Mouse (Mus musculus) hindbrain, embryonic 14.5 days (tissue): ENCODE data around the gene B3galt4. TPM values are rescaled to one million over a fixed set of nuclear protein-coding genes. Genes with fewer than 3 reads are reported as not detected.

ENCODE experiments used
- ATAC-seq: fragments of 200-750 bp; cut with Nextera tagmentation; 2 replicates; pipeline ENCODE4 v1.8.0; 2017; ENCODE audit warnings: moderate number of reproducible peaks, mild to moderate bottlenecking, moderate TSS enrichment, moderate library complexity; ENCODE audit not compliant: low FRiP score
- DNase-seq: peaks from one replicate; pipeline ENCODE4 v3.0.0-alpha.2; 2015; ENCODE audit warnings: low spot score
- H3K27ac ChIP-seq: fragments of 300-500 bp; sonication (generic); 2 replicates; pipeline ENCODE4 v1.5.1; 2014; ENCODE audit warnings: mild to moderate bottlenecking, moderate library complexity
- H3K27me3 ChIP-seq: fragments of 300-500 bp; sonication (generic); 2 replicates; pipeline ENCODE4 v1.6.1; 2014; ENCODE audit warnings: mild to moderate bottlenecking, low read length, mixed read lengths; ENCODE audit not compliant: control insufficient read depth, insufficient read depth
- H3K36me3 ChIP-seq: fragments of 300-500 bp; sonication (generic); replicated peaks from 2 replicates; pipeline ENCODE4 v1.6.1; 2014; ENCODE audit not compliant: control insufficient read depth, insufficient read depth
- H3K4me1 ChIP-seq: fragments of 300-500 bp; sonication (generic); replicated peaks from 2 replicates; pipeline ENCODE4 v1.6.1; 2014; ENCODE audit warnings: antibody characterized with exemption, low read length, mixed read lengths; ENCODE audit not compliant: control insufficient read depth, insufficient read depth
- H3K4me2 ChIP-seq: fragments of 300-500 bp; sonication (generic); replicated peaks from 2 replicates; pipeline ENCODE4 v1.6.1; 2014; ENCODE audit warnings: mild to moderate bottlenecking, moderate library complexity
- H3K4me3 ChIP-seq: fragments of 300-500 bp; sonication (generic); replicated peaks from 2 replicates; pipeline ENCODE4 v1.5.1; 2014; ENCODE audit warnings: mild to moderate bottlenecking, low read length
- H3K9ac ChIP-seq: fragments of 300-500 bp; sonication (generic); 2 replicates; pipeline ENCODE4 v1.6.1; 2014
- H3K9me3 ChIP-seq: fragments of 300-500 bp; sonication (generic); 2 replicates; pipeline ENCODE4 v1.6.1; 2016; ENCODE audit warnings: low read length; ENCODE audit not compliant: control insufficient read depth
- WGBS: fragments of 180-500 bp; shearing (Covaris S2); extraction: QIAGEN DNeasy Blood & Tissue Kit; methylation state at CpG from one replicate; pipeline ENCODE4 v1.1.7; 2014; 5-methylcytosine and 5-hydroxymethylcytosine counted together
- polyA plus RNA-seq: library from polyadenylated mRNA; unstranded; fragments of >200 nt; fragmentation: Nextera tagmentation; extraction: Ambion mirVana; gene quantifications from 2 replicates; pipeline ENCODE4 v1.2.1, GENCODE M21; 2014

B3galt4 gene
- polyA plus RNA-seq, 1 experiment from 2014 or later, result 9.2 TPM

- Histone ChIP-seq H3K27ac (peak overlapping the region; percentile 66), H3K4me2 (peak overlapping the region; percentile 74), H3K9me3 (no peaks in the 10 kb centered on the region), H3K9ac (peak overlapping the region; percentile 52), H3K4me3 (peak overlapping the region; percentile 34), H3K4me1 (peaks cover 23% of the 10 kb centered on the region), H3K36me3 (peaks cover 7% of the 10 kb centered on the region; the same call in 1 of the 2 replicates), H3K27me3 (no peaks in the 10 kb centered on the region; the same call in 1 of the 2 replicates)
- ATAC-seq (peak; percentile 12; the same call in 1 of the 2 replicates), DNase-seq (peak; percentile 81)
- 1% methylated on average over 36 of the region's 36 CpGs for WGBS
Measured at GRCm38 (mm10) chr17:33920282-33921097, 30.8 kb downstream of the B3galt4 start.

DNA sequence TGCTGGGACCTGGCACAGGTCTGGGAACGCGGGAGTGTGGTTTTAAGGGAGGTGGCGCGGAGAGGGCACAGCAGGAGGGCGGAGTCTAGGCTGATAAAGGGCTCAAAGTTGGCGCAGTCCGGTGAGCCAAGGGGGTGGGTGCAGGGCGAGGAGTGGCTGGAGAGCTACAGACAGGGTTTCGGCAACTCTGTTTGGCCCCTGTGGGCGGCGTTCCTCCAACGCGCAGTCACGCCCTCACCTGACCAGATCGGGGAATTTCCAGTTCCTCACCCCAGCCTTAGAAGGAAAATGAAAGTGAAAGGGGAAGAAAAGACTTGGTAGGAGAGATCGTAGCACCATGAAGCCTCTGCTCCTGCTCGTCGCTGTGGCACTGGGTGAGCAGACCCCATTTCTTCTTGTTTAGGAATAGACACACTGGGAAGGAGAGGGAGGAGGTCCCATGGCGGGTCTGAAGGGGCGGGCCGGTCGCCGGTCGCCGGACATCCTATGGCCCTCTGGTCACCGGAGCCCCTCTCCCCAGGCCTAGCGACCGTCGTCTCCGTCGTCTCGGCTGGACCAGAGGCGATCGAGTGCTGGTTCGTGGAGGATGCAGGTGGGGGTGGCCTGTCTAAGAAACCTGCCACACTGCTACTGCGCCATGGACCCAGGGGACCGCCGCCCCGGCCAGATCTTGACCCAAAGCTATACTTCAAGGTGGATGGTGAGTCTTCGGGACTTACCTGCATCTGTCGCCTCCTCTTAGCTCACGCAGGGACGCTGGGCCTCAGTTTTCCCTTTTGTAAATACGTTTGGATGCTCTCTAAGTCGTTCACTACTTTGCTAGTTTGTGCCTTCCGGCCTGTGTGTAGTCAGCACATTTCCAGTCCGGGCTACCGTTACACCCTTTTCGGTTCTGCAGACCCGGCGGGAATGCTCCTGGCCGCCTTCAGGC lies 31.7 kb downstream of the B3galt4 start:
- H3K9ac ChIP-seq, result peak overlapping the region; percentile 52
- peak overlapping the region; percentile 34 for H3K4me3 ChIP-seq
- peak overlapping the region; percentile 74 for H3K4me2 ChIP-seq
- H3K36me3 ChIP-seq, result peaks cover 4% of the 10 kb centered on the region
- H3K9me3 ChIP-seq, result no peaks in the 10 kb centered on the region
- DNase-seq, result no peak
- ATAC-seq, result no peak
- peak overlapping the region; percentile 66 for H3K27ac ChIP-seq
- H3K4me1 ChIP-seq, result peaks cover 23% of the 10 kb centered on the region
- WGBS, result 1% methylated on average over 52 of the region's 52 CpGs
- no peaks in the 10 kb centered on the region; the same call in 1 of the 2 replicates for H3K27me3 ChIP-seq

- Histone ChIP-seq H3K9ac (0 out of 2 replicates have a peak overlapping the region, but pooled peaks have one; percentile 52), H3K27me3 (no peaks in the 10 kb centered on the region; the same call in 1 of the 2 replicates), H3K4me2 (peak overlapping the region; percentile 74), H3K4me1 (peaks cover 23% of the 10 kb centered on the region), H3K36me3 (peaks cover 15% of the 10 kb centered on the region), H3K9me3 (no peaks in the 10 kb centered on the region), H3K4me3 (peak overlapping the region; percentile 34; the same call in 1 of the 2 replicates), H3K27ac (no peak overlapping the region)
- no peak for ATAC-seq
- 60% methylated on average over 37 of the region's 37 CpGs for WGBS
- DNase-seq, result no peak
Measured at GRCm38 (mm10) chr17:33918293-33919203, 32.7 kb downstream of the B3galt4 start.

GRCm38 (mm10) chr17:33917656-33918292 lies 33.5 kb downstream of the B3galt4 start:
- peaks cover 23% of the 10 kb centered on the region for H3K4me1 ChIP-seq
- peak overlapping the region; percentile 74; the same call in 1 of the 2 replicates for H3K4me2 ChIP-seq
- H3K4me3 ChIP-seq, result no peak overlapping the region

DNA sequence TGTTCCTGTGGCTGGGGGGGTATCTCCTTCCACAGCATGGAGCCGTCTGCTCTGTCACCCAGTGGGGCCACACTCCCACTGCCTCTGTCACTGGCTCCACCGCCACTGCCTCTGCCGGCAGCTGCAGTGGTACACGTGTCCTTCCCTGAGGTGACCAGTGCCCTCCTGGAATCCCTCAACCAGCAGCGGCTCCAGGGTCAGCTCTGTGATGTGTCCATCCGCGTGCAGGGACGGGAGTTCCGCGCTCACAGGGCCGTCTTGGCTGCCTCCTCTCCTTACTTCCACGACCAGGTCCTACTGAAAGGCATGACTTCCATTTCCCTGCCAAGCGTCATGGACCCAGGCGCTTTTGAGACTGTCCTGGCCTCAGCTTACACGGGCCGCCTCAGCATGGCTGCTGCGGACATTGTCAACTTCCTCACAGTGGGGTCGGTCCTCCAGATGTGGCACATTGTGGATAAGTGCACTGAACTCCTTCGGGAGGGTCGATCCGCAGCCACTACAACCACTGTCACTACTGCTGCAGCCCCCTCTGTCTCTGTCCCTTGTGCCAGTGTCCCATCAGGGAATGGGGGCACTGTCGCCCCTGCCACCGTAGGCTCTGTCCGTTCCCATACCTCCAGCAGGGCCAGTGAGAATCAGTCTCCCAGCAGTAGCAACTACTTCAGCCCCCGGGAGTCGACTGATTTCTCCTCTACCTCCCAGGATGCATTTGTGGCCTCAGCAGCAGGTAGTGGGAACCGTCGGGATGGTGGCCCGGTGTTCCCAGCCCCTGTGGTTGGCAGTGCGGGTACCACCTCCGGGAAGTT lies 34.2 kb downstream of the B3galt4 start:
- Histone ChIP-seq H3K4me3 (peak overlapping the region; percentile 51), H3K9ac (peak overlapping the region; percentile 61)
- WGBS, result 76% methylated on average over 31 of the region's 31 CpGs

More at GRCm38 (mm10) chr17:33917656-33918292, 33.5 kb downstream of the B3galt4 start:
- no peak overlapping the region for H3K9ac ChIP-seq
- no peaks in the 10 kb centered on the region for H3K9me3 ChIP-seq
- peaks cover 21% of the 10 kb centered on the region for H3K36me3 ChIP-seq
- no peak overlapping the region for H3K27ac ChIP-seq
- 84% methylated on average over 18 of the region's 18 CpGs for WGBS
- no peak for DNase-seq
- no peaks in the 10 kb centered on the region; the same call in 1 of the 2 replicates for H3K27me3 ChIP-seq
- no peak for ATAC-seq

DNA sequence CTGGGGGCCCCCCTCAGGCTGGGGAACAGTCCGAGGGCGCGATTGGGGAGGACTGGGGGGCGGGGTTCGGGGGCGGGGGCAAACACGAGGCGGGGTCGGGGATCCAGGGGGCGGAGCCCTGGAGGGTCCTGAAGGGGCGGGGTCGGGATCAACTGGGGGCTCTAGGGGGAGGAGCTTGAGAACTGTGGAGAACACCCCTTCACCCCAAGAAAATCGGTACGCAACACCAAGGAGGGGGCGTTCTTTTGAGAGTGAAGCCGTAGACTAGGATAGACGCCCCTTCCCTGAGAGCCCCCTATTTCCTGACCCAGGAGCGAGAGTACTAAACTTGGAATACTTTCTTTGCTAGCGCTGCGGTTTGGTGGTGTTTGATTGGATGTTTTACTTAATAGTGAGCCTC lies 35.0 kb downstream of the B3galt4 start:
- H3K9ac ChIP-seq, result peak overlapping the region; percentile 61
- WGBS, result 2% methylated on average over 16 of the region's 20 CpGs

More for the DNA sequence above, 34.2 kb downstream of the B3galt4 start:
- no peaks in the 10 kb centered on the region for H3K9me3 ChIP-seq
- DNase-seq, result no peak
- H3K27ac ChIP-seq, result 0 out of 2 replicates have a peak overlapping the region, but pooled peaks have one; percentile 82
- H3K4me2 ChIP-seq, result peak overlapping the region; percentile 64
- H3K36me3 ChIP-seq, result peaks cover 27% of the 10 kb centered on the region
- H3K4me1 ChIP-seq, result peaks cover 23% of the 10 kb centered on the region
- no peak for ATAC-seq
- H3K27me3 ChIP-seq, result no peaks in the 10 kb centered on the region; the same call in 1 of the 2 replicates

DNA sequence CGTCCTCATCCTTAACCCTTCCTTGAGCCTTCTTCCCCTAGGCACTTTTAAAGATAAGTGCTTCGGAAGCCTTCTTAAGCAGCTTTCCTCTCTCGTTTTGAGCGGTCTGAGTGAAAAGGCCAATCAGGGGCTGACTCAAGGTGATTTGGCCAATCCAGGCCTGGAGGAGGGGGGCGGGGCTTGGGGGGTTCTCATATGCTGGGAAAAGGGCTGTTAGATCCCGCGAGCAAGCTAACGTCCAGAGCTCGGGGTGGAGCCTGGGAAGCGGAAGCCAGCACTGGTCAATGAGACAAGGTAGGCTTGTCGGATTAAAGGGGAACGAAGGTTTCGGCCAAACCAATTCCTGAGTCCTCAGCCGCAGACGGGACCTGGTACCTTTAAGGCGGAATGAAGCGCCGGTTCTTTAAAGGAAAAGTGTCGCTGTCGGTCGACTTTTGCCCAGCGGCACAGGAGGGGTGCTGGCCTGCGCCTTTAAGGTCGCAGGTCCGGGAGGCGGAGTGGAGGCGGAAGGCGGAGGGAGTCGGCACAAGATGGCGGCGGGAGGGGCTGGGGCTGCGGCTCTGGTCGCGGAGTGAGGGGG lies 35.5 kb downstream of the B3galt4 start, which contains the start of the genes Tapbp and Zbtb22:
TSS of gene Tapbp (plus strand) at position 229 of the 580 bp plus-strand sequence.
TSS of gene Zbtb22 (plus strand) at position 234 of the 580 bp plus-strand sequence.
- H3K27ac ChIP-seq, result peak within 1 kb of the TSS; percentile 82
- no peaks in the 10 kb centered on the region for H3K9me3 ChIP-seq
- ATAC-seq (peak; percentile 93), DNase-seq (peak; percentile 98)
- peak within 1 kb of the TSS; percentile 51 for H3K4me3 ChIP-seq
- peak within 1 kb of the TSS; percentile 64 for H3K4me2 ChIP-seq
- H3K36me3 ChIP-seq, result peaks cover 40% of the 10 kb centered on the region
- WGBS, result under 1% methylated on average over 33 of the region's 34 CpGs
- H3K27me3 ChIP-seq, result no peaks in the 10 kb centered on the region; the same call in 1 of the 2 replicates
- peak within 1 kb of the TSS; percentile 61 for H3K9ac ChIP-seq
- peaks cover 23% of the 10 kb centered on the region for H3K4me1 ChIP-seq

More for the DNA sequence above, 35.0 kb downstream of the B3galt4 start:
- ATAC-seq, result peak; percentile 18
- peak overlapping the region; percentile 64 for H3K4me2 ChIP-seq
- DNase-seq, result peak; percentile 61
- H3K4me3 ChIP-seq, result peak overlapping the region; percentile 51
- H3K36me3 ChIP-seq, result peaks cover 35% of the 10 kb centered on the region
- peaks cover 23% of the 10 kb centered on the region for H3K4me1 ChIP-seq
- H3K27ac ChIP-seq, result peak overlapping the region; percentile 82
- H3K9me3 ChIP-seq, result no peaks in the 10 kb centered on the region
- no peaks in the 10 kb centered on the region; the same call in 1 of the 2 replicates for H3K27me3 ChIP-seq
